Mouse (Mus musculus): ENCODE data around the gene Elp5. TPM values are rescaled to one million over a fixed set of nuclear protein-coding genes. Genes with fewer than 3 reads are reported as not detected.

Elp5 gene
- polyA plus RNA-seq, 1 experiment from 2014 or later = 166 TPM

GRCm38 (mm10) chr11:69970222-69970621 lies 12.1 kb downstream of the Elp5 start:
- Histone ChIP-seq H3K36me3 (ENCODE audit: control insufficient read depth, insufficient read depth) (peaks cover 45% of the 10 kb centered on the region), H3K9me3 (ENCODE audit: control insufficient read depth, low read length) (no peaks in the 10 kb centered on the region), H3K4me3 (replicated peaks; ENCODE audit: low read length) (no peak overlapping the region), H3K4me1 (replicated peaks; ENCODE audit: control insufficient read depth, insufficient read depth, low read length) (peaks cover 6% of the 10 kb centered on the region), H3K4me2 (ENCODE audit: low read length) (no peak overlapping the region), H3K27ac (ENCODE audit: low read length) (no peak overlapping the region), H3K27me3 (replicated peaks; ENCODE audit: control insufficient read depth, insufficient read depth, low read length) (peaks cover 27% of the 10 kb centered on the region), H3K9ac (replicated peaks; ENCODE audit: low read depth, low read length) (no peak overlapping the region)
- no peak for ATAC-seq
- 87% methylated on average over 6 of the region's 6 CpGs for WGBS

- Histone ChIP-seq H3K27ac (ENCODE audit: low read length) (no peak overlapping the region), H3K9me3 (ENCODE audit: control insufficient read depth, low read length) (no peaks in the 10 kb centered on the region), H3K36me3 (ENCODE audit: control insufficient read depth, insufficient read depth) (peaks cover 33% of the 10 kb centered on the region), H3K9ac (replicated peaks; ENCODE audit: low read depth, low read length) (no peak overlapping the region), H3K4me2 (ENCODE audit: low read length) (no peak overlapping the region), H3K4me3 (replicated peaks; ENCODE audit: low read length) (no peak overlapping the region), H3K27me3 (replicated peaks; ENCODE audit: control insufficient read depth, insufficient read depth, low read length) (peaks cover 36% of the 10 kb centered on the region), H3K4me1 (replicated peaks; ENCODE audit: control insufficient read depth, insufficient read depth, low read length) (peaks cover 6% of the 10 kb centered on the region)
- ATAC-seq = no peak
- WGBS = 90% methylated on average over 4 of the region's 4 CpGs
Measured at GRCm38 (mm10) chr11:69968793-69969192, 13.5 kb downstream of the Elp5 start.

GRCm38 (mm10) chr11:69966860-69967517 lies 15.3 kb downstream of the Elp5 start:
- peak overlapping the region; percentile 35 for H3K4me2 ChIP-seq (ENCODE audit: low read length)
- peak overlapping the region; percentile 16 for H3K4me3 ChIP-seq (replicated peaks; ENCODE audit: low read length)
- H3K9me3 ChIP-seq (ENCODE audit: control insufficient read depth, low read length) = no peaks in the 10 kb centered on the region
- no peak for ATAC-seq
- H3K9ac ChIP-seq (replicated peaks; ENCODE audit: low read depth, low read length) = 0 out of 2 replicates have a peak overlapping the region, but pooled peaks have one; percentile 6
- peaks cover 52% of the 10 kb centered on the region for H3K27me3 ChIP-seq (replicated peaks; ENCODE audit: control insufficient read depth, insufficient read depth, low read length)
- H3K36me3 ChIP-seq (ENCODE audit: control insufficient read depth, insufficient read depth) = peaks cover 25% of the 10 kb centered on the region
- H3K4me1 ChIP-seq (replicated peaks; ENCODE audit: control insufficient read depth, insufficient read depth, low read length) = peaks cover 6% of the 10 kb centered on the region
- no peak overlapping the region for H3K27ac ChIP-seq (ENCODE audit: low read length)
- 38% methylated on average over 17 of the region's 17 CpGs for WGBS

- Histone ChIP-seq H3K4me2 (ENCODE audit: low read length) (peak overlapping the region; percentile 35), H3K27me3 (replicated peaks; ENCODE audit: control insufficient read depth, insufficient read depth, low read length) (peaks cover 52% of the 10 kb centered on the region), H3K9me3 (ENCODE audit: control insufficient read depth, low read length) (no peaks in the 10 kb centered on the region), H3K4me3 (replicated peaks; ENCODE audit: low read length) (peak overlapping the region; percentile 16), H3K36me3 (ENCODE audit: control insufficient read depth, insufficient read depth) (peaks cover 20% of the 10 kb centered on the region), H3K27ac (ENCODE audit: low read length) (no peak overlapping the region), H3K4me1 (replicated peaks; ENCODE audit: control insufficient read depth, insufficient read depth, low read length) (peaks cover 6% of the 10 kb centered on the region), H3K9ac (replicated peaks; ENCODE audit: low read depth, low read length) (0 out of 2 replicates have a peak overlapping the region, but pooled peaks have one; percentile 6)
- ATAC-seq = no peak
- WGBS = 2% methylated on average over 58 of the region's 59 CpGs
Measured at GRCm38 (mm10) chr11:69966006-69966859, 16.1 kb downstream of the Elp5 start.

- Histone ChIP-seq H3K4me3 (replicated peaks; ENCODE audit: low read length) (no peak overlapping the region; the same call in 1 of the 2 replicates), H3K27me3 (replicated peaks; ENCODE audit: control insufficient read depth, insufficient read depth, low read length) (peaks cover 52% of the 10 kb centered on the region), H3K9ac (replicated peaks; ENCODE audit: low read depth, low read length) (no peak overlapping the region), H3K4me1 (replicated peaks; ENCODE audit: control insufficient read depth, insufficient read depth, low read length) (peaks cover 6% of the 10 kb centered on the region), H3K4me2 (ENCODE audit: low read length) (no peak overlapping the region), H3K9me3 (ENCODE audit: control insufficient read depth, low read length) (no peaks in the 10 kb centered on the region), H3K27ac (ENCODE audit: low read length) (no peak overlapping the region), H3K36me3 (ENCODE audit: control insufficient read depth, insufficient read depth) (peaks cover 17% of the 10 kb centered on the region)
- 2% methylated on average over 49 of the region's 49 CpGs for WGBS
- ATAC-seq = no peak
Measured at GRCm38 (mm10) chr11:69965271-69966005, 16.9 kb downstream of the Elp5 start.

- Histone ChIP-seq H3K4me3 (replicated peaks; ENCODE audit: low read length) (no peak within 1 kb of the TSS; the same call in 1 of the 2 replicates), H3K4me2 (ENCODE audit: low read length) (no peak within 1 kb of the TSS), H3K27ac (ENCODE audit: low read length) (no peak within 1 kb of the TSS), H3K9ac (replicated peaks; ENCODE audit: low read depth, low read length) (no peak within 1 kb of the TSS), H3K4me1 (replicated peaks; ENCODE audit: control insufficient read depth, insufficient read depth, low read length) (peaks cover 6% of the 10 kb centered on the region), H3K9me3 (ENCODE audit: control insufficient read depth, low read length) (no peaks in the 10 kb centered on the region), H3K36me3 (ENCODE audit: control insufficient read depth, insufficient read depth) (peaks cover 13% of the 10 kb centered on the region), H3K27me3 (replicated peaks; ENCODE audit: control insufficient read depth, insufficient read depth, low read length) (peaks cover 52% of the 10 kb centered on the region)
- WGBS = 10% methylated on average over 24 of the region's 24 CpGs
- ATAC-seq = no peak
Measured at GRCm38 (mm10) chr11:69964650-69965270, 17.6 kb downstream of the Elp5 start, which contains the start of gene Cldn7. Gene Cldn7 (plus strand): TSS chr11:69964779.

GRCm38 (mm10) chr11:69961841-69962240 lies 20.5 kb downstream of the Elp5 start:
- Histone ChIP-seq H3K36me3 (ENCODE audit: control insufficient read depth, insufficient read depth) (no peaks in the 10 kb centered on the region), H3K4me1 (replicated peaks; ENCODE audit: control insufficient read depth, insufficient read depth, low read length) (peaks cover 5% of the 10 kb centered on the region), H3K4me2 (ENCODE audit: low read length) (no peak overlapping the region), H3K9ac (replicated peaks; ENCODE audit: low read depth, low read length) (no peak overlapping the region), H3K9me3 (ENCODE audit: control insufficient read depth, low read length) (no peaks in the 10 kb centered on the region), H3K27me3 (replicated peaks; ENCODE audit: control insufficient read depth, insufficient read depth, low read length) (peaks cover 38% of the 10 kb centered on the region), H3K4me3 (replicated peaks; ENCODE audit: low read length) (no peak overlapping the region), H3K27ac (ENCODE audit: low read length) (no peak overlapping the region)
- no peak for ATAC-seq
- WGBS = 48% methylated on average over 5 of the region's 5 CpGs

GRCm38 (mm10) chr11:69960616-69961015 lies 21.7 kb downstream of the Elp5 start:
- no peaks in the 10 kb centered on the region for H3K9me3 ChIP-seq (ENCODE audit: control insufficient read depth, low read length)
- WGBS = 22% methylated on average over 5 of the region's 5 CpGs
- peaks cover 28% of the 10 kb centered on the region for H3K27me3 ChIP-seq (replicated peaks; ENCODE audit: control insufficient read depth, insufficient read depth, low read length)
- no peak for ATAC-seq
- no peak overlapping the region for H3K9ac ChIP-seq (replicated peaks; ENCODE audit: low read depth, low read length)
- H3K27ac ChIP-seq (ENCODE audit: low read length) = no peak overlapping the region
- no peak overlapping the region for H3K4me2 ChIP-seq (ENCODE audit: low read length)
- H3K36me3 ChIP-seq (ENCODE audit: control insufficient read depth, insufficient read depth) = no peaks in the 10 kb centered on the region
- H3K4me3 ChIP-seq (replicated peaks; ENCODE audit: low read length) = no peak overlapping the region
- no peaks in the 10 kb centered on the region; the same call in 1 of the 2 replicates for H3K4me1 ChIP-seq (replicated peaks; ENCODE audit: control insufficient read depth, insufficient read depth, low read length)

Data from forebrain, embryonic 16.5 days (tissue).